In the genomic region with DNA sequence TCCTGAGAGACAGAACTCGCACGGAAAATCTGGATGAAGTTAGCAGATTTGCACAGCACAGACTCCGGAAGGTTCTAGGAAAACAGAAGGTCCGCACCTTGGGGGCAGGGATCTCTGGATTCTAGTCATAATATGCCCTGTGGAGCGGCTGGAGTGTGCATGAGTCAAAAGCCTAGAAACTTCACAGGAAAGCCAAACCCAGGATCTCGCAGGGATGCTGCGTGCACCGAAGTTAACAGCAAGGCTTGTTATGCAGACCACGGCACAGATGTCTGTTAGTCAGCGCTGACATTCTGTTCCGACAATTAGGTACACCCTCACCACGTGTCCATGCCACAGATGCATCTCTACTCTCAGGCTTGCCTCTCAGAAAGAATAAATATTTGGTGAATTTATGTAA, we compare ENCODE assay signal across 10 mouse cellular contexts.
DNase-seq lines count a peak whose midpoint lies in the region.
"Had no signal": no experiment of that assay in that cellular context is flagged by ENCODE, and none has a peak within 500 bp of the region (broad histone marks: within the 10 kb centered on the region; RNA-seq: fewer than 3 reads in every experiment).

No protein-coding gene starts in this region.

- DNase-seq in layer of hippocampus, adult 11-12 months (ENCODE audit: low spot score) = peak; percentile 66
- no peak for DNase-seq in layer of hippocampus, adult 9-10 months (ENCODE audit: low spot score)
- DNase-seq in cerebellum, adult 18-20 months = peak; percentile 71 to 79
- peak; percentile 55 to 82 for DNase-seq in cerebellum, postnatal 14 days
- peak; percentile 68 for DNase-seq in layer of hippocampus, adult 9-11 months
- no peak for DNase-seq in adrenal gland, postnatal 25 days
- no peak for DNase-seq in embryo, embryonic 11 days
- DNase-seq: heart, postnatal 10 days; lung, postnatal 10 days; thymus, postnatal 4 days had no signal

Comparison
In these comparisons a context has a peak if more than half of its experiments do, and no peak if none do; other contexts are left out.
1. DNase-seq: peak in layer of hippocampus, adult 11-12 months (single experiment), cerebellum, adult 18-20 months (2 of 2), cerebellum, postnatal 14 days (2 of 2) and layer of hippocampus, adult 9-11 months (single experiment); none in layer of hippocampus, adult 9-10 months (single experiment), adrenal gland, postnatal 25 days (single experiment) and embryo, embryonic 11 days (single experiment).